Mouse (Mus musculus): ENCODE data around the gene Ldb2.

Ldb2 gene

DNA sequence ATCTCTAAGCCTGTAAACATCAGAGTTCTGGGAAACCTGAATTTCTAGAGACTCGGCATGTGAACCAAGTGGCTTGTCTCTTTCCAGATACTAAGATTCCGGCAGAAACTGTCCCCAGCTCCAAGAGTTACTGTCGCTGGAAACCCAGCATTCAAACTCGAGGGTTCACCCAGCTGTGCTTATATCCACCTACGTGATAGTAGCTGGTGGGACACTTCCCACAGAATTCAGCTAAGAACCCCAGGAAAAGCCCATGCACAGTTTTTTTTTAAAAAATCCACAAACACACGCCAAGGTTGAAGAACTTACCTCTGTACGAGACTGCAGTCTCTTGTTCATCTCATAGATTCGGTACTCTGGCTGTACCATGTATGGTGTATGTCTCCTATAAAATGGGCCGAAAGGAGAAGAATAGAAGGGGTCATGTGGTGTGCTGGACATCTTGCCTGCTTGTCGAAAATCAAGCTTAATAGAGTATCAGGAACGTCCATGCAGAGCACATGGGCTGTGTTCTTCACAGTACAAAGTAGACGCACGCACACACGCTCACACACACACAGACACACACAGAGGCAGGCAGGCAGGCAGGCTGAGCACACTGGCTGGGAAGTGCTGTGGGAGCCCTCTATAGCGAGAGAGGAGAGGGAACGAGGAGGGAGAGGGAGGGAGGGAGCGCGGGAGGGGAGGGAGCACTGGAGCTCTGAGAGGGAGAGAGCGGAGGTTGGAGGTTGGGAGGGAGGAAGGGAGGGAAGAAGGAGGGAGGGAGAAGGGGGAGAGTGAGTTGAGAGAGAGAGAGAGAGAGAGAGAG is at the start of gene Ldb2:
Gene Ldb2 (minus strand): TSS at position 628 of the 808 bp plus-strand sequence.
- peak; percentile 68 for DNase-seq

DNA sequence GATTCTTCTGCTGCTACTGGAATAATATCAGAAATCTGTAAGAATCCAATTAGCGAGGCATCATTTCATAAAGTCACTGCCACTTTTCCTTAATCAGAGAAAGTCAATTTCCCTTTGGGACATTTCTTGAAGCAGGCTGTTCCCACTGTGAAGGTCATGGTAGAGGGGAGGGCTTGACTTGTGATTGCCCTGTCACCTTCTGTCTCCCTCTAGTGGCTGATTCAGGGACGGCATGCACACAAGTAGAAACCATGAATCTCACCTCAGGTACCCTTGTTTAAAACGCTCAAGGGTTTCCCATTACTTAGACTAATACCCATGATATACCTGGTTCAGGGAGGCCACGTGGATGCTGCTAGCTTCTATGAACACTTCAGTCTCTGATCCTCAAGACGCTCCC is 31.8 kb upstream of the Ldb2 start:
- peak; percentile 7 for DNase-seq

GRCm38 (mm10) chr5:44815506-44815905 is 16.0 kb upstream of the Ldb2 start:
- no peak for DNase-seq

- no peak for DNase-seq
Observed at GRCm38 (mm10) chr5:44805960-44806359, 6.5 kb upstream of the Ldb2 start.

- no peak for DNase-seq
Observed at GRCm38 (mm10) chr5:44801100-44801499, 1.6 kb upstream of the Ldb2 start.

DNA sequence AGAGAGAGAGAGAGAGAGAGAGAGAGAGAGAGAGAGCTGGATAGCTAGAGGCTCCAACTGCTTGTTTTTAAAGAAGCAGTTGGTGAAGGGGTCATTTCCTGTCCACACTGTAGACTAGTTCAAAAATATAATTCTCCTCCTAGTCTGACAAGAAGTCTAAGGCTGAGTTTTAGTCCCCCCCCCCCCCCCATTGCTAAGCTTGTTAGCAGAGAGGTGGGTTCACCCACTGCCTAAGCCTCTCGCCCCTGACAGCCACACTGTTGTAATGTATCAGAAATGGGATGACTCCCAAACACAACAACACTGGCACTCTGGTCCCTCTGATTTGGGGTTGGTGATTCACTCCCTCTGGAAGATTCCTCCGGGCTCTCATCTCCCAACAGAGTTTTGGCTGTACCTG is 381 bp upstream of the Ldb2 start:
- no peak for DNase-seq

GRCm38 (mm10) chr5:44798493-44798892 is 987 bp downstream of the Ldb2 start:
- no peak for DNase-seq

DNA sequence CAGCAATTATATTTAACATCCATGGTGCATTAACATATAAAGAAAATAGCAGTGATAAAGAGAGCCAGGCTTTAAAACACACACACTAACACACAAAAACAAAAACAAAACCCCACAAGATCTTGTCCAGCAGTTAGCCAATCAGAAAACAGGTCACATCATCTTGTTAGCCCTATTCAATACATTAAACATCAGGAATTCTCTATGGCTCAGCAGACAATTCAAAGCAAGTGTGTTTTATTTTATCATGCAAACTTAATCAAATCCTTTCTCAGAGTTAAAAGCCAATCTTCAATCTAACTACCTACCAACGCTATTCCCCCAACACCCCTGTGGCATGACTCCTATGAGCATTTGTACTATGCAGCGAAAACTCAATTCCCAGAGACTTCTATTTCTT is 1.4 kb downstream of the Ldb2 start:
- DNase-seq: no peak

GRCm38 (mm10) chr5:44784591-44784990 is 14.9 kb downstream of the Ldb2 start:
- DNase-seq: no peak

DNA sequence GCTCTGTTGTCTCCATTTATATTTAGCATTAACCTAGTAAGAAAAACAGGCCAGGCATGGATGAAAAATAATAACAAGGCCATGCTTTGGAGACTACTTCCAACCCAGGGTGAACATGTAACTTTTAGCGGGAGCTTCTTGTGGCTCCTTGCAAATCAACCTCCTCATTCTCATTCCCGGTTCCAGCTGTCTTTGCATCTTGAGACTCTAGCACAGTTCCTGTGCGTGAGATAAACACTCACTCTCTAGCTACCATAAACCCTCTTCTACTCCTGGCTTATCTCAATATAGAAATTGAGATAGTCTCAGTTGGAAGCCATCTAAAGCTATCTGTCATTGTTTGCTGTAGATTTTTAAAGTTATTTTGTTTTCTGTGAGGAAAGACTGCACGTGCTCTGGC is 20.1 kb downstream of the Ldb2 start:
- DNase-seq: no peak

DNA sequence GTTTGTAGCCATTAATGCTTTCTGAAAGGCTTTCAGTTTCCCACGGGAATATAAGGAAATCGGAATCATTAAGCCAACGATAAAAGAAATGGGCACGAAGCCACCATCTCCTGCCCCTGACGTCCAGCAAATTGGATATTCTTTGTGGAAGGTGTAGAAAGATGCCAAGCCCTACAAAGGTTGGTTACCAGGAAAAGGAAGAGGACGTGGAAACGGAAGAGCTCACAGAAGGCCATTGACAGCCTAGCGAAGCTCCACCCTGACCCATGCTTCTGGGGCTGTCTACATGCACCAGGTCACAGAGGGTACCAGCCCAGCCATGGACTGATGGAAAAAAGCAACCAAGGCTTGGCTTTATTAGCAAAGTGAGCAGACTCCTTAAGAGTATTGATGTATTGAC is 31.0 kb downstream of the Ldb2 start:
- DNase-seq: no peak

- no peak for DNase-seq
Observed at GRCm38 (mm10) chr5:44764911-44765310, 34.6 kb downstream of the Ldb2 start.

DNA sequence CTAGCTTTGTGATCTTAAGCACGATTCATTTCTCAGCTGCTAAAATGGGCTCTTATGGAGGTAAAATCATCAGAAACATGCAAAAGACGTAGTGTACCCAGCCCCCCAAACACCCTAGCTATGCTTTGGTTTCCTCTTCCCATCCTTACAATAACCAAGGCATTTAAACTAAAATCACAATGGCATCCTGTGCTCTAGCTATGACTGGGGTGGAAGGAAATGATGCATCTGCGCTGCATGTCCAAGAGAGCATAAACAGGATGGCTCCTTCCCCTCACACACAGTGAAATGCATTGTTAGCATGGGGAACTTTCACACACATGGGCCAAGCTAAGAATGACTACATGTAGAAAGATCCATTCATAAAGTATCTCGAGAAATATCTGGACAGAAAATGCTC is 40.3 kb downstream of the Ldb2 start:
- no peak for DNase-seq

DNA sequence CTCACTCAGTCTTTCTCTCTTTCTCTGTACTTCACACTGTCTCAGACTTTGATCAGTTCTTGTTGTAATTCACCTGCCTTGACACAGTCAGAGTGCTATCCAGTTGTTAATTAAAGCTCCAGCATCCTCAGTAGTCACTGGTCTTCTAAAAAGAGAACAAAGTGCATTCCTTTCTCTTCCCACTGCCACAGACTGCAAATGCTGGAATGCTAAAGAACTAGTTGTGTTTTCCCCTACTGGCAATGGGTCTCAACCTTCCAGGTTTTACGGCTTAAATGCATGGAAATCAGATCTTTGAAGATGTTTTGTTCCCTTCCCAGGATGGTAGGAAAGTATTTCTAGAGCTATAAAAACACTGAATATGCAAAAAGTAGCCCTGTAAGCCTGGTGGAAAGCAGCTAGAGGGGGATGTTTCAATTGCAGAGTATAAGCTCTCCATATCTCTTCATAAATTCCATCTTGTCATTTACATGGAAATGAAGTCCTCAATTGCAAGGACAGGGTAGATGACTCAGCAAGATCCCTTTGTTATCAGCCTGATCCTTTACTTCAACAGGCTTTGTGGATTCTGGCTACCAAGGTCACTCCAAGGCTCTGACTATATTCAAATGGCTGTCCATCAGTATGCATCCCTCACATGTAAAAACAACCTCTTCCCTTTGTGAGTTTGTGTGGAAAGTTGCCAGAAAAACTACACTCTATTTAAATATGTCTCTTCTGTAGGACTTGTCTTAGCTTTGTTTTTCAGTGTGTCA is 45.1 kb downstream of the Ldb2 start:
- DNase-seq: no peak

DNA sequence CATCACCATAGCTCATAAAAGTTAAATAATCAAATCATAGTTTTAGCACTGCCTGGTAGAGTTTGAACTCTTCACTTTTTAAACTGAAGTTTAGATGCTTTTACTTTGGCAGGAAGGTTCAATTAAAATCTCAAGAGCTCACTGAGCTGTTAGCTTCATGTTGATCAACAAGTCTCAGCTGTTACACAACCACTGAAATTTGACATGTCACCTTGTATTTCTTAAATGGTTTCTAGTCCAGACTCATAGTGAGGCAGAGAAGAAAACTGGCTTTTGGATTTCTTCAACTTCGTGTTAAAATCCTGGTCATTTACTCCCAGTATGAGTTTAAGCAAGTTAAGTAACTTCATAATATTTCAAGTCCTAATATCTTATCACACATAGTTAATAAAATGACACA is 53.8 kb downstream of the Ldb2 start:
- no peak for DNase-seq

GRCm38 (mm10) chr5:44736366-44736765 is 63.1 kb downstream of the Ldb2 start:
- no peak for DNase-seq

DNA sequence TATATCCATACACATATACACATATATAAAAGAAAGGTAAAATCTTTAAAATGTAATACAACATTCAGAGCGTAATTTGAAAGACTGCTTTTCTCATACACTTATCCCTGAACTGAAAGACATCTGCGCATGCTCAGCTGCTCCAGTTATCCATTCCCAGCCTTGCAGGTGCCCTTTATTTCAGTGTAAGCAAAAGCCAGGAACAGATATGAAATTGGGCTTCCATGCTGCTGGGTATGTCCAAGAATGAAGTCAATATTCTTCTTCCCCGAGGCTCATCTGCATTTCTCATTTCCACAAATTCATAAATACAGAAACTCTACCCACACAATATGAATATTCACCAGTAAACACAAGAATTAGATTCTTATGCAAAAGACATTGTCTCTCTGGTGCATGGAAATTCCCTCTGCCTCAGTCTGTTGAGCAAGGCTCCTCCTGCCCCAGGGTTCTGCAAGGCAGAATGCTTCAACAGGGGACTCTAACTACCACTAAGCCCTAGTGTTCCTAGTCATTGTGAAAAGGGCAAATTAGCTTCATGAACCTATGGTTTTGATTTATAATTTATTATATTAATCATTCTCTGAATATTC is 65.3 kb downstream of the Ldb2 start:
- no peak for DNase-seq

GRCm38 (mm10) chr5:44729646-44730310 is 69.7 kb downstream of the Ldb2 start:
- DNase-seq: no peak

DNA sequence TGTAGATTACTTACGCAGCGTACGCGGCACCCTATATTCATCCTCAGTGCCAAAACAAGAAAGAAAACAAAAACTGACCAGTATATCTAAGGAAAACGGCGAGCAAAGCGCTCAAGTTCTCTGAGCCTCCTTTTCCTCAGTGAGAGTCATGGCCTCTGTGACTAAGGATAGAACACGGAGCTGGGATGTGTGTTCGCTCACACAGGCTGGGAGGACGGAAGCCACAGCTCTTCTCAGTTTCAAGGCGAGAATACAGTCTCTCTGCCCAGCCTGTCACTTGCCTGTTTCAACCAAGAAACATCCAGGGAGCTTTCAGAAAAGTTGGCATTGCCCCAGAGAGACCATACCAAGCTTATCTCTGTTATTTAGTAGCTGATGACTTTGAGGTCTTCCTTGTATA is 71.5 kb downstream of the Ldb2 start:
- no peak for DNase-seq

DNA sequence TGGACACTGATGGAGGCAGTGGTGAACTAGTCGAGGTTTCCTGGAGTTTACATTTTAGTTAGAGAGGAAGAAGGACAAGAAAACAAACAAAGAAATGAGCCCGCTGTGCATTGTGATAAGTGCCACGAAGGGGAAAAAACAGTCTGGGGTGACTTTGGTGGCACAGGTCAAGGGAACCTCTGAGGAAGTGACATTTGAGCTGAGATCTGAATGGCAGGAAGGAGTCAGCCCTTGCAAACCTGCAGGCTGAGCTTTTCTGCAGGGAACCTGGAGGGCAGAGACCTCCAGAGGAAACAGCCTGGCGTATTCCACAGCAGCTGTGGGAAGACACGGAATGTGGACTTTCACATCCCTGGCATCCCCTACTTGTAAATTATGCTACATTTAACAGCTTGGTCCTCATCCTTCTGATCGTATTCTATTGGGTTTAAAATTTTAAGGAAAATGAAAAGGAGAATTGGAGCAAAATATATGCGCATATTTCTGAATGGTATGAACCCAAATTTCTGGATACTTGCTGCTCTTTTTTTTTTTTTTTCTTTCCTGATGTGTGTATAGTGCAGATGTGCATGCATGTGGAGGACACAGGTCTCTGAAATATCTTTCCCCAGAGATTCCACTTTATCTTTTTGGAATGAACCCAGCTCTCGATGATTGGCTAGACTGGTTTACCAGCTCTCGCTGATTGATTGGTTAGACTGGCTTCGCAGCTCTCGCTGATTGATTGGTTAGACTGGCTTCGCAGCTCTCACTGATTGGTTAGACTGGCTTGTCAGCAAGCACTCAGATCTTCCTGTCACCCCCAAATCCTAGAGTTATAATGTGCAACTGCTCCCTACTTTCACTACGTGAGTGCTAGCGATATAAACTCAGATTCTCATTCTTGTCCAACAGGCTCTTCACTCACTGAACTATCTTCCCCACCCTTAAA is 72.7 kb downstream of the Ldb2 start:
- no peak for DNase-seq

- no peak for DNase-seq
Observed at GRCm38 (mm10) chr5:44725501-44725900, 74.0 kb downstream of the Ldb2 start.

- no peak for DNase-seq
Observed at GRCm38 (mm10) chr5:44719872-44720271, 79.6 kb downstream of the Ldb2 start.

All from right cerebral cortex, postnatal 4 days (tissue).